Mouse (Mus musculus) heart, postnatal 0 days (tissue): Measurements from ENCODE around the gene Gm9936.

Experiments used
- CTCF ChIP-seq: IDR thresholded peaks from 2 replicates; pipeline ENCODE4 v1.5.1; 2016; ENCODE audit warnings: antibody characterized with exemption, control low read depth, low read depth
- EP300 ChIP-seq: IDR thresholded peaks from 2 replicates; pipeline ENCODE4 v1.6.1; 2016; ENCODE audit warnings: antibody characterized with exemption, low read depth

DNA sequence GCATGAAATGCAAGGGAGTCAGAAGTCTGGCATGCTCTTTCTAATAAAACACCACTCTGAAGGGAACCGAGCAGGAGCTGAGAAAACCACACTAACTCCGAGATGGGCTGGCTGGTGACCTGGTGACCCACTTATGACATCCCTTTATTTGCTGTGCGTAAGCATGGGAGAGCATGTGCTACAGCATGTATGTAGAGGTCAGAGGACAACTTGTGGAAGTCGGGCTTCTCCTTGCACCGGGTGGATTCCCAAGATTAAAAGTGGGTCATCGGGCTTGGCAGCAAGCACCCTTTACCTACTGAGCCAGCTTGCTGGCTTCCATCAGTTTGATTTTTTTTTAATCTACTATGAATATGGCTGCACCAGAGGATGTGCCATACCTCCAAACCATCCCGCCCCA is 19.0 kb upstream of the Gm9936 start:
- TF ChIP-seq CTCF (no peak), EP300 (no peak)
